Mouse (Mus musculus) intestine, embryonic 14.5 days (tissue): ENCODE measurements at regions not wholly inside any gene's neighbourhood (a gene's known extent, or its start where the extent isn't known, plus 50 kb on each side); places are given as distances from the start of the nearest gene placed in this dataset.

Experiments used
- ATAC-seq: fragments of 200-750 bp; cut with Nextera tagmentation; replicated peaks from 2 replicates; pipeline ENCODE4 v1.8.0; 2017; ENCODE audit warnings: low read depth, moderate number of reproducible peaks, moderate TSS enrichment, moderate library complexity; ENCODE audit not compliant: low FRiP score, low TSS enrichment
- DNase-seq: peaks from one replicate; pipeline ENCODE4 v3.0.0-alpha.2; 2018; ENCODE audit warnings: low spot score
- H3K27ac ChIP-seq: fragments of 300-500 bp; sonication (generic); 2 replicates; pipeline ENCODE4 v1.5.1; 2014; ENCODE audit warnings: low read depth, mild to moderate bottlenecking, control low read depth
- H3K27me3 ChIP-seq: fragments of 300-500 bp; sonication (generic); replicated peaks from 2 replicates; pipeline ENCODE4 v1.6.1; 2014; ENCODE audit warnings: low read length, control low read depth; ENCODE audit not compliant: control insufficient read depth, insufficient read depth
- H3K36me3 ChIP-seq: fragments of 300-500 bp; sonication (generic); 2 replicates; pipeline ENCODE4 v1.6.1; 2014; ENCODE audit warnings: low read length, control low read depth; ENCODE audit not compliant: control insufficient read depth, insufficient read depth
- H3K4me1 ChIP-seq: fragments of 300-500 bp; sonication (generic); replicated peaks from 2 replicates; pipeline ENCODE4 v1.6.1; 2014; ENCODE audit warnings: low read length, control low read depth, mixed read lengths; ENCODE audit not compliant: control insufficient read depth, insufficient read depth
- H3K4me2 ChIP-seq: fragments of 300-500 bp; sonication (generic); 2 replicates; pipeline ENCODE4 v1.6.1; 2014; ENCODE audit warnings: low read length
- H3K4me3 ChIP-seq: fragments of 300-500 bp; sonication (generic); 2 replicates; pipeline ENCODE4 v1.5.1; 2014; ENCODE audit warnings: low read depth, low read length, control low read depth, mixed read lengths
- H3K9ac ChIP-seq: fragments of 300-500 bp; sonication (generic); 2 replicates; pipeline ENCODE4 v1.6.1; 2014; ENCODE audit warnings: mild to moderate bottlenecking, low read length
- H3K9me3 ChIP-seq: fragments of 300-500 bp; sonication (generic); 2 replicates; pipeline ENCODE4 v1.6.1; 2016; ENCODE audit warnings: low read length, control low read depth; ENCODE audit not compliant: control insufficient read depth
- WGBS: fragments of 180-500 bp; shearing (Covaris S2); extraction: QIAGEN DNeasy Blood & Tissue Kit; methylation state at CpG from one replicate; pipeline ENCODE4 v1.1.7; 2014; 5-methylcytosine and 5-hydroxymethylcytosine counted together

DNA sequence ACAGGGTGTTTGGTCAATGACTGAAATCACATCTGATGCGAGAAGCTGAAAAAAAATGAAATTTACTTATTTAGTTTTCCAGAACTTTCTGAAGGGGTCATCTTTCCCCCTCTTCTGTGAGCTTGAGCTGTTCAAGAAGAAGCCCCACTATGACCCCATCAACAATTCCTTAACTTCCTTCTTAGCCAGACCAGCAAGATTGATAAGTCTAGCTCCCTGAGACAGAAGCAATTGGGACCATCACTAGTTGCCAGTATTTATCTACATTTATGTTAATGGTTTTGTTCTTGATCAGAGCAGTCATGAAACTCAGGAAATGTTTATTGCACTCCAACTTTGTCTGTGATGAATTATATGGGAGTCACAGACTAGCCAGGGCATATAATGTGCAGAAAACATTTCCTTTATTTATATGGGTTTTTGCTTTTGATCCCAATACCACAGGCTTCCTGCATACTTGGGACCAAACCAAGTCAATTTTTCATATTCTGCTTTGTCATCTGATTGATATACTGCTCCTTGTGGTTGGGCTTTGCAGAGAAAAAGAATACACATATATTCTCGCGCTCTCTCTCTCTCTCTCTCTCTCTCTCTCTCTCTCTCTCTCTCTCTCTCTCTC lies 645.5 kb upstream of the Cdh11 start:
- no peak overlapping the region for H3K27ac ChIP-seq
- H3K4me3 ChIP-seq, result no peak overlapping the region
- no peaks in the 10 kb centered on the region for H3K27me3 ChIP-seq
- H3K4me1 ChIP-seq, result no peaks in the 10 kb centered on the region
- H3K9me3 ChIP-seq, result no peaks in the 10 kb centered on the region
- H3K9ac ChIP-seq, result no peak overlapping the region
- no peak for DNase-seq
- no peak for ATAC-seq
- 83% methylated on average over 3 of the region's 3 CpGs for WGBS
- H3K36me3 ChIP-seq, result no peaks in the 10 kb centered on the region
- no peak overlapping the region for H3K4me2 ChIP-seq

- Histone ChIP-seq H3K36me3 (no peaks in the 10 kb centered on the region), H3K9ac (no peak overlapping the region), H3K4me3 (no peak overlapping the region), H3K27me3 (no peaks in the 10 kb centered on the region), H3K27ac (no peak overlapping the region), H3K4me1 (no peaks in the 10 kb centered on the region), H3K4me2 (no peak overlapping the region), H3K9me3 (no peaks in the 10 kb centered on the region)
- ATAC-seq, result no peak
- WGBS, result 92% methylated on average over 6 of the region's 6 CpGs
- no peak for DNase-seq
Observed at GRCm38 (mm10) chr8:103433532-103434105, 648.2 kb upstream of the Cdh11 start.

DNA sequence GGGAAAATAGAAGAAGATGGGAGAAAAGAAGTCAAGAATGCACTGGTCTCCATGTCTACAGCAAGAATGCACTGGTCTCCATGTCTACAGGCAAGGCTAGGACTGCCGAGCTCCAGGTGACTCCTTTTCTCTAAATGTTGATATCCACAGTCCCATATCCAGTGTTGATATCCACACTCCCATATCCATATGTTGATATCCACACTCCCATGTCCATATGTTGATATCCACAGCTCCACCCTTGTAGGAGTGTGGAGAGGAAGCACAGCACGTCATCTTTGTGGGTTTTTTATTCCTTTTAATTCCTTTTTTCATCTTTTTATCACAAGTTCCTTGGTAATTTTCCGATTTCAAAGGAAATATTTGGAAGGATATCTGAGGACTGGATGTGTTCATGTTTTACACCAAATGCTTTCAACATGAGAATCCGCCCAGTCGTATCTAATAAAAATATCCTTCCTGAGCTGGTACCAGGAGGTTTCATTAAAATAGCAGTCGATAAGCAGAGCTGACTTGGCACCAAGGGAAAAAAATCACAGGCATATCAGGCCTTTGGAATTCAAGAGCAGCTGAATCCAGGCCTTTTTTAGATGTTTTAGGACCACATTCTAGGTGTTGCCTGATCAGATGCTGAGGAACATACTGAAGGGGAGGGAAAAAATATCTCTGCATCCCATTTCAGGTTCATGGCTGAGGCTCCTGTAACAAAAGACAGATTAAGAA lies 653.7 kb upstream of the Cdh11 start:
- H3K27me3 ChIP-seq, result no peaks in the 10 kb centered on the region

GRCm38 (mm10) chr8:103441163-103441562 lies 655.7 kb upstream of the Cdh11 start:
- WGBS, result 58% methylated on average over 5 of the region's 5 CpGs
- Histone ChIP-seq H3K9ac (no peak overlapping the region), H3K9me3 (no peaks in the 10 kb centered on the region)

More for the DNA sequence above, 653.7 kb upstream of the Cdh11 start:
- H3K4me1 ChIP-seq, result peaks cover 7% of the 10 kb centered on the region; the same call in 1 of the 2 replicates
- no peak overlapping the region for H3K27ac ChIP-seq
- H3K9me3 ChIP-seq, result no peaks in the 10 kb centered on the region
- DNase-seq, result no peak
- ATAC-seq, result no peak
- no peaks in the 10 kb centered on the region for H3K36me3 ChIP-seq
- no peak overlapping the region for H3K9ac ChIP-seq
- no peak overlapping the region for H3K4me3 ChIP-seq
- H3K4me2 ChIP-seq, result no peak overlapping the region
- 86% methylated on average over 6 of the region's 6 CpGs for WGBS

DNA sequence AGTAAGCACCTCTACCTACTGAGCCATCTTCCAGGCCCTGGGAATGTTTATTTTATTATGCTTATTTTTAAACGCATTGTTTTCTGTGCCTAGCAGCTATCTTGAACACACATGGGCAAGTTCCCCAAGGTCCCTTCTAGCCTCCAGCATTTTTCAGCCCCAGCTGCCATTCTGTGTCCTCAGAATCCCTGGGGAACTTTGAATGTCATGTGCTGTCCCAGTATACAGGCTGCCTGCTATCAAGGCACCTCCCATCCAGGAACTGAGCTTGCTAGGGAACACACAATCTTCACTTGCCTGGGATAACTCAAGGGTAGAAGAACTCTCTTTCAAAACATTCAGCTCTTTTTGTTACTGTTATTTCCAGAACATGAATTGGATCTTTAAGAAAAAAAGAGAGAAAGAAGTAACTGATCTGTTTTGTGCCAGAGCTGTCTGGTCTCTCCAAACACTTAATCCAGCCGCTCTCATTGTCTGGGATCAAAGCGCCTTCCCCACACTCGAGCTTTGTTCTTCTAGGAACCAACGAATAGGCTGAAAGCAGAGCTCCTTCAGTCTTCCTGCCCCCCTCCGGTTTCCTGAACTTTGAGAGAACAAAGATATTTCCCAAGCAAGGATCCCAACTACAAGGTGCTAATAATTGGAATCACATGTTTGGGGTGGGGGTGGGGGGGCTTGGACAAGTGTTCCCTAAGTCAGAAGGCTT lies 657.1 kb upstream of the Cdh11 start:
- Histone ChIP-seq H3K9ac (no peak overlapping the region), H3K27me3 (no peaks in the 10 kb centered on the region), H3K9me3 (no peaks in the 10 kb centered on the region), H3K4me2 (no peak overlapping the region), H3K4me1 (peaks cover 7% of the 10 kb centered on the region; the same call in 1 of the 2 replicates), H3K27ac (no peak overlapping the region), H3K36me3 (no peaks in the 10 kb centered on the region), H3K4me3 (no peak overlapping the region)
- WGBS, result 20% methylated on average over 6 of the region's 6 CpGs
- DNase-seq (no peak), ATAC-seq (no peak)

More at GRCm38 (mm10) chr8:103441163-103441562, 655.7 kb upstream of the Cdh11 start:
- no peak overlapping the region for H3K4me3 ChIP-seq
- ATAC-seq, result no peak
- no peaks in the 10 kb centered on the region for H3K36me3 ChIP-seq
- H3K4me1 ChIP-seq, result peaks cover 7% of the 10 kb centered on the region; the same call in 1 of the 2 replicates
- no peak overlapping the region for H3K4me2 ChIP-seq
- no peak overlapping the region for H3K27ac ChIP-seq
- no peak for DNase-seq
- H3K27me3 ChIP-seq, result no peaks in the 10 kb centered on the region

GRCm38 (mm10) chr8:103444577-103444976 lies 656.8 kb upstream of the Cdh5 start:
- Histone ChIP-seq H3K27me3 (no peaks in the 10 kb centered on the region), H3K4me2 (no peak overlapping the region), H3K4me1 (peaks cover 10% of the 10 kb centered on the region; the same call in 1 of the 2 replicates), H3K4me3 (no peak overlapping the region), H3K36me3 (no peaks in the 10 kb centered on the region), H3K27ac (no peak overlapping the region), H3K9me3 (no peaks in the 10 kb centered on the region), H3K9ac (no peak overlapping the region)
- 41% methylated on average over 7 of the region's 7 CpGs for WGBS
- DNase-seq, result no peak
- ATAC-seq, result no peak

- no peak overlapping the region for H3K4me3 ChIP-seq
- no peak for ATAC-seq
- H3K4me2 ChIP-seq, result no peak overlapping the region
- H3K9ac ChIP-seq, result no peak overlapping the region
- WGBS, result 67% methylated on average over 2 of the region's 2 CpGs
- H3K9me3 ChIP-seq, result no peaks in the 10 kb centered on the region
- DNase-seq, result no peak
- no peaks in the 10 kb centered on the region for H3K36me3 ChIP-seq
- peaks cover 10% of the 10 kb centered on the region; the same call in 1 of the 2 replicates for H3K4me1 ChIP-seq
- H3K27ac ChIP-seq, result no peak overlapping the region
- H3K27me3 ChIP-seq, result no peaks in the 10 kb centered on the region
Observed at GRCm38 (mm10) chr8:103445378-103445777, 656.0 kb upstream of the Cdh5 start.

DNA sequence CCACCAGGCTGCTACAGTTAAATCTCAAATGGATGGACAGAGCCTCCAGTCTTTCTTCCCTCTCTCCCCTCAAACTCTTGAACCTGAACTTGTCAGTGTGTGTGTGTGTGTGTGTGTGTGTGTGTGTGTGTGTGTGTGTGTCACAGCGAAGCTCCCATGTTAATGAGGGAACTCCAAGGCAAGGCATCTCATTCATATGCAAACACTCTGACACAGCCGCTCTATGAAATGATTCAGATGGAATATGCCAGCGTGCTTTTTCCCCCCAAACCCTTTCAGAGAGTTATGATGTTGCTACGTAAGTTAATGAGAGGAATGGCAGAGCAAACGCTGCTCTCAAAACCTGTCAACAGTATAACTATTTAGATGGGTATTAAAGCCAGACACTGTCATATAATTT lies 653.5 kb upstream of the Cdh5 start:
- ATAC-seq, result no peak
- Histone ChIP-seq H3K27me3 (no peaks in the 10 kb centered on the region), H3K27ac (no peak overlapping the region), H3K4me1 (peaks cover 4% of the 10 kb centered on the region; the same call in 1 of the 2 replicates), H3K4me3 (no peak overlapping the region), H3K9ac (no peak overlapping the region), H3K36me3 (no peaks in the 10 kb centered on the region), H3K4me2 (no peak overlapping the region), H3K9me3 (no peaks in the 10 kb centered on the region)
- WGBS, result 70% methylated on average over 5 of the region's 5 CpGs
- DNase-seq, result no peak
